In the genomic region with DNA sequence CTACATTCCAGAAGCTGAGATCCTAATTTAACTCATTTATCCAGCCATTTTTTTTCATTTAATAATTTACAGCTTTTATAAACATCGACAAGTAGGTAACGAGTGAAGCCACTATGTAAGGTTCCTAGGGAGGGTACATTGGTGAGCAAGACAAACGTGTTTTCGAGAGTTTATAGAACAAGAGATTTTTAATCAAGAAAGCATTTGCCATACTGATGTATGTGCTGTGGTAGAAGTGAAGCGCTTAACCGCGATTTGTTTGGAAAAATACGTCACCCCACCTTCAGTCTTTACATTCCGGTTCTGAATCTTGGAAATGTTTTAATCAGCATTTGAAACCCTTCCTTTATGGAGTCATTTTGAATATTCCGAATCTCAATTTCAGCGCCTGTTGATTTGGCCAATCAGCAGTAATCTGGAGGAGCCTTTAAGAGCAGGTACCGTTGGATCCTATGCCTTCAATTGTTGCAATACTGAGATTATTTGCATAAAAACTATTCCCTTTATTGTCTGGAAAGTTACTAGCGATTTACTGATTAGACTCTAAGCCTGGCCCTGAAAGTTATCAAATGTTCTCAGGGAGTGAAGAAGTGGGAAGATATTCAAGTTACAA, we compare ENCODE assay signal across 8 mouse cellular contexts. TPM values are rescaled to one million over a fixed set of nuclear protein-coding genes. Genes with fewer than 3 reads are reported as not detected.
DNase-seq lines count a peak whose midpoint lies in the region; ATAC-seq and TF ChIP-seq lines count a peak whose summit lies in the region.

No protein-coding gene starts in this region.

- H3K9me3 ChIP-seq in heart, embryonic 13.5 days, result no peaks in the 10 kb centered on the region
- peaks cover 8% of the 10 kb centered on the region for H3K9me3 ChIP-seq in ES-Bruce4 (replicated peaks; ENCODE audit: control insufficient read depth, insufficient read depth, low read length, poor library complexity, severe bottlenecking)
- H3K9me3 ChIP-seq in limb, embryonic 14.5 days (ENCODE audit: control insufficient read depth, low read length), result no peaks in the 10 kb centered on the region

- ATAC-seq in heart, embryonic 13.5 days (ENCODE audit: extremely low read depth, insufficient number of reproducible peaks, low FRiP score, low TSS enrichment), result no peak
- ATAC-seq in erythroblast, adult 5-6 weeks (replicated peaks; ENCODE audit: low FRiP score, poor library complexity, severe bottlenecking), result 0 out of 2 replicates have a peak, but pooled peaks have one; percentile 28
- no peak for ATAC-seq in limb, embryonic 14.5 days (ENCODE audit: low FRiP score, low read depth)
- no peak for ATAC-seq in activated CD4-positive, CD25-positive, alpha-beta regulatory T cell, adult 4 months

- H3K9ac ChIP-seq in heart, embryonic 13.5 days, result peak overlapping the region; percentile 93
- H3K9ac ChIP-seq in ES-Bruce4 (ENCODE audit: low read depth, poor library complexity, severe bottlenecking), result peak overlapping the region; percentile 98
- H3K9ac ChIP-seq in limb, embryonic 14.5 days (ENCODE audit: low read depth, low read length, severe bottlenecking), result peak overlapping the region; percentile 78

- H3K36me3 ChIP-seq in heart, embryonic 13.5 days, result 0 out of 2 replicates have a peak, but pooled peaks cover 8% of the 10 kb centered on the region
- H3K36me3 ChIP-seq in ES-Bruce4 (ENCODE audit: control insufficient read depth, insufficient read depth, low read length, poor library complexity, severe bottlenecking), result peaks cover 5% of the 10 kb centered on the region
- H3K36me3 ChIP-seq in limb, embryonic 14.5 days (ENCODE audit: control insufficient read depth, insufficient read depth, low read length), result no peaks in the 10 kb centered on the region

- no peak for TF ChIP-seq POLR2A in ES-Bruce4 (IDR thresholded peaks at IDR 0.05; ENCODE audit: insufficient read depth, low read length)
- no peak for TF ChIP-seq POLR2A in limb, embryonic 14.5 days (IDR thresholded peaks at IDR 0.05; ENCODE audit: borderline replicate concordance, extremely low read depth, insufficient read depth, insufficient read length)

- no peak for DNase-seq in heart, postnatal 10 days
- no peak for DNase-seq in limb, embryonic 14.5 days (ENCODE audit: low spot score)
- DNase-seq in layer of hippocampus, postnatal 10 days (ENCODE audit: low spot score in 2 of 2), result no peak
- no peak for DNase-seq in right cerebral cortex, adult 18-20 months

- TF ChIP-seq EP300 in ES-Bruce4 (IDR thresholded peaks at IDR 0.05; ENCODE audit: insufficient read depth, low read depth, low read length), result no peak

- WGBS in heart, embryonic 13.5 days, result 3% methylated on average over 13 of the region's 13 CpGs
- 2% methylated on average over 13 of the region's 13 CpGs for WGBS in limb, embryonic 14.5 days

- peak overlapping the region; percentile 82 for H3K4me2 ChIP-seq in heart, embryonic 13.5 days
- peak overlapping the region; percentile 55 for H3K4me2 ChIP-seq in limb, embryonic 14.5 days (replicated peaks; ENCODE audit: low read depth, low read length, severe bottlenecking)

- H3K4me1 ChIP-seq in heart, embryonic 13.5 days, result peaks cover 45% of the 10 kb centered on the region
- no peaks in the 10 kb centered on the region for H3K4me1 ChIP-seq in ES-Bruce4 (ENCODE audit: control insufficient read depth, insufficient read depth, low read length)
- H3K4me1 ChIP-seq in limb, embryonic 14.5 days (ENCODE audit: control insufficient read depth, insufficient read depth, low read length), result 0 out of 2 replicates have a peak, but pooled peaks cover 5% of the 10 kb centered on the region

- peak overlapping the region; percentile 86 for H3K27ac ChIP-seq in heart, embryonic 13.5 days (replicated peaks)
- H3K27ac ChIP-seq in ES-Bruce4 (ENCODE audit: insufficient read depth, low read length), result peak overlapping the region; percentile 44; the same call in 1 of the 2 replicates
- H3K27ac ChIP-seq in limb, embryonic 14.5 days (replicated peaks; ENCODE audit: low read depth, low read length), result peak overlapping the region; percentile 85

- intact Hi-C loops in heart, postnatal 10 days (cut with DNase I), result no loop called here

- no peak for TF ChIP-seq CTCF in ES-Bruce4 (IDR thresholded peaks at IDR 0.05; ENCODE audit: low read depth, low read length)

- H3K27me3 ChIP-seq in heart, embryonic 13.5 days (replicated peaks), result no peaks in the 10 kb centered on the region
- H3K27me3 ChIP-seq in ES-Bruce4 (ENCODE audit: control insufficient read depth, insufficient read depth, low read length, poor library complexity, severe bottlenecking), result no peaks in the 10 kb centered on the region
- no peaks in the 10 kb centered on the region for H3K27me3 ChIP-seq in limb, embryonic 14.5 days (ENCODE audit: control insufficient read depth, insufficient read depth, low read length)

- peak overlapping the region; percentile 78 for H3K4me3 ChIP-seq in heart, embryonic 13.5 days
- H3K4me3 ChIP-seq in ES-Bruce4 (ENCODE audit: low read depth, low read length), result peak overlapping the region; percentile 90
- peak overlapping the region; percentile 91 for H3K4me3 ChIP-seq in limb, embryonic 14.5 days (replicated peaks; ENCODE audit: low read length)

RNA-seq across cellular contexts. Expression of gene Ttll4, which starts 0.8 kb away (rescaled TPM):
- 8.0 and 9.1 TPM in 2 replicates for polyA plus RNA-seq in heart, embryonic 13.5 days (2015; fragmentation: Nextera tagmentation; extraction: Ambion mirVana)
- 10 to 100 TPM; 17.3 TPM for total RNA-seq in heart, postnatal 10 days (2021)
- polyA plus RNA-seq in ES-Bruce4 (2011; ENCODE audit: insufficient read depth, insufficient read length, low read depth, missing spikeins), result 123 and 129 TPM in 2 replicates
- total RNA-seq in erythroblast, adult 5-6 weeks (2015; ENCODE audit: low replicate concordance), result 0.77 and 3.1 TPM in 2 replicates
- total RNA-seq in erythroblast, adult 5-6 weeks (2017; ENCODE audit: low replicate concordance), result 10.3 and 13.7 TPM in 2 replicates
- polyA plus RNA-seq in limb, embryonic 14.5 days (2012; rRNA removed), result 36.7 and 45.6 TPM in 2 replicates
- polyA plus RNA-seq in limb, embryonic 14.5 days (2014; fragmentation: Nextera tagmentation; extraction: Ambion mirVana), result 18.5 and 22.2 TPM in 2 replicates
- 10 to 100 TPM; 30.7 to 31.7 TPM for total RNA-seq in layer of hippocampus, postnatal 10 days (2021)
- polyA plus RNA-seq in activated CD4-positive, CD25-positive, alpha-beta regulatory T cell, adult 4 months (2017; shearing (Covaris generic)), result 10 to 100 TPM; 11.5 to 14.8 TPM

RNA-seq across cellular contexts. Expression of gene Cyp27a1, which starts 51.0 kb away (rescaled TPM):
- 11.1 and 11.3 TPM in 2 replicates for polyA plus RNA-seq in heart, embryonic 13.5 days (2015; fragmentation: Nextera tagmentation; extraction: Ambion mirVana)
- total RNA-seq in heart, postnatal 10 days (2021), result 10 to 100 TPM; 10.7 to 11.0 TPM
- polyA plus RNA-seq in ES-Bruce4 (2011; ENCODE audit: insufficient read depth, insufficient read length, low read depth, missing spikeins), result 1.9 and 2.5 TPM in 2 replicates
- 10.0 and 16.7 TPM in 2 replicates for total RNA-seq in erythroblast, adult 5-6 weeks (2015; ENCODE audit: low replicate concordance)
- total RNA-seq in erythroblast, adult 5-6 weeks (2017; ENCODE audit: low replicate concordance), result 5.1 and 6.7 TPM in 2 replicates
- polyA plus RNA-seq in limb, embryonic 14.5 days (2012; rRNA removed), result 16.1 TPM in 2 replicates
- polyA plus RNA-seq in limb, embryonic 14.5 days (2014; fragmentation: Nextera tagmentation; extraction: Ambion mirVana), result 11.6 and 12.2 TPM in 2 replicates
- total RNA-seq in layer of hippocampus, postnatal 10 days (2021), result 1 to 10 TPM in 1 of 2 experiments, under 1 TPM in 1; 0.33 to 1.6 TPM
- polyA plus RNA-seq in activated CD4-positive, CD25-positive, alpha-beta regulatory T cell, adult 4 months (2017; shearing (Covaris generic)), result under 1 TPM in 1 of 2 experiments, not detected in 1; 0.33 TPM
